Mouse (Mus musculus): ENCODE results near the gene Misp.

DNA sequence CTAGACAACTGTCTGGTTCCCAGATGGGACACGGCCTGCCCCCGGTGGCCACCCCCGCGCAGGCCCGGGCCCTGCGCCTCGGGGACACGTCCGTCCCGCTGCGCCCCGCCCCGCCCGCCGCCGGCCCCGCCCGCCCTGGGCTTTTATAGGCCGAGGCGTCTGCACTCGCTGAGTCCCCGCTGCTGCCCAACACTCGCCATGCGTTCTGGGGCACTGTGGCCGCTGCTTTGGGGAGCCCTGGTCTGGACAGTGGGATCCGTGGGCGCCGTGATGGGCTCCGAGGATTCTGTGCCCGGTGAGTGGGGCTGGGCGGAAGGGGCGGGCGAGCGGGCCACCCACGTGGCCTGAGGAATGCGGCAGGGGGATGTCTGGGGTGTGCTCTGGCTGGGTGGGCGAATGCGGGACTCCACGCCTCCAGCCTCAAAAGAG is 43.7 kb upstream of the Misp start, which contains the start of gene Fstl3:
- TF ChIP-seq CTCF (IDR thresholded peaks at IDR 0.05; ENCODE audit: borderline replicate concordance, extremely low read depth, insufficient read depth, insufficient read length) (no peak), POLR2A (IDR thresholded peaks at IDR 0.05; ENCODE audit: borderline replicate concordance, extremely low read depth, insufficient read depth, insufficient read length, poor library complexity, severe bottlenecking) (no peak)

Data from brain, embryonic 14.5 days (tissue).